Mouse (Mus musculus) E14TG2a.4 (cell line): ENCODE results near the gene Tbc1d16.

ENCODE experiments used
- H3K27me3 ChIP-seq: 2 replicates; pipeline ENCODE4 v1.6.1; 2014; ENCODE audit warnings: low read length, control low read depth; ENCODE audit not compliant: insufficient read depth
- H3K36me3 ChIP-seq: 2 replicates; pipeline ENCODE4 v1.6.1; 2014; ENCODE audit warnings: low read length, control low read depth; ENCODE audit not compliant: insufficient read depth
- H3K4me1 ChIP-seq: replicated peaks from 2 replicates; pipeline ENCODE4 v1.6.1; 2014; ENCODE audit warnings: low read depth, low read length, control low read depth
- H3K4me3 ChIP-seq: replicated peaks from 2 replicates; pipeline ENCODE4 v1.5.1; 2014; ENCODE audit warnings: mild to moderate bottlenecking, low read length
- H3K9me3 ChIP-seq: 2 replicates; pipeline ENCODE4 v1.6.1; 2014; ENCODE audit warnings: low read length, control low read depth
- CTCF ChIP-seq: conservative IDR thresholded peaks from 2 replicates; pipeline ENCODE4 v1.5.1; 2014; ENCODE audit warnings: low read length
- NANOG ChIP-seq: IDR thresholded peaks from 2 replicates; pipeline ENCODE4 v1.6.1; 2014; ENCODE audit warnings: borderline replicate concordance, low read length, mixed read lengths
- POU5F1 ChIP-seq: IDR thresholded peaks from 2 replicates; pipeline ENCODE4 v1.6.1; 2014; ENCODE audit warnings: low read length, borderline replicate concordance

The Tbc1d16 gene

DNA sequence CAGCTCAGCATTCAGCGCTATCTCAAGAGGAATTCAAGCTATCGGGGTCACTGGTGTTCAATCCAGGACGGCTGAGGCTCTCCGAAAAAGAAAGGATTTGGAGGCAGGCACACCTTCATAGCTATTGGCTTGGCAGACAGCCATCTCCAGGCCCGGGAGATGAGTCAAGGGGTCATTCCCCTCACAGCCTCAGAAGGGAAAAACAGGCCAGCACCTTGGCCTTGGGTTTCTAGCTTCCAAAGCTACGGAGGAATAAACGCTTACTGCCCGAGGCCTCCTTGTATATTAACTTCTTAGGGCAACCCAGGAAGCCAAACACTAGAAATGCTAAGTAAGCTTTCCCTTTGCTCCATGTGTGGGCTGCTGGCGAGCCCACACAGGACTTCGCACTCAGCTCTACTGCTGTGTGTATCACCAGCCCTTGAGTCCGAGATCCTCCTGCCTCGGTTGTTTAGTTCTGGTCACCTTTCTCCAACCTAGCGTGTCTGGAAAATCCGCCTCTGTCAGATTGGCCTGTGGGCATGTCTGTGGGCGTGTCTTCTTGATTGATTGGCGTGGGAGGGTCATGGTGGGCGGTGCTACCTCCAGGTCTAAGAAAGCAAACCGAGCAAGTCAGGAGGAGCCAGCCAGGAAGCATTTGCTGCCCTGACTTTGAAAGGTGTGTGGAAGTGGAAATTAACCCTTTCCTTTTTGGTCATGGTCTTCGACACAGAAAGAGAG is 15.0 kb downstream of the Tbc1d16 start:
- Histone ChIP-seq H3K4me3 (no peak overlapping the region), H3K4me1 (peaks cover 80% of the 10 kb centered on the region), H3K36me3 (peaks cover 17% of the 10 kb centered on the region), H3K27me3 (peaks cover 66% of the 10 kb centered on the region), H3K9me3 (no peaks in the 10 kb centered on the region)
- TF ChIP-seq POU5F1 (no peak), NANOG (no peak), CTCF (no peak)

DNA sequence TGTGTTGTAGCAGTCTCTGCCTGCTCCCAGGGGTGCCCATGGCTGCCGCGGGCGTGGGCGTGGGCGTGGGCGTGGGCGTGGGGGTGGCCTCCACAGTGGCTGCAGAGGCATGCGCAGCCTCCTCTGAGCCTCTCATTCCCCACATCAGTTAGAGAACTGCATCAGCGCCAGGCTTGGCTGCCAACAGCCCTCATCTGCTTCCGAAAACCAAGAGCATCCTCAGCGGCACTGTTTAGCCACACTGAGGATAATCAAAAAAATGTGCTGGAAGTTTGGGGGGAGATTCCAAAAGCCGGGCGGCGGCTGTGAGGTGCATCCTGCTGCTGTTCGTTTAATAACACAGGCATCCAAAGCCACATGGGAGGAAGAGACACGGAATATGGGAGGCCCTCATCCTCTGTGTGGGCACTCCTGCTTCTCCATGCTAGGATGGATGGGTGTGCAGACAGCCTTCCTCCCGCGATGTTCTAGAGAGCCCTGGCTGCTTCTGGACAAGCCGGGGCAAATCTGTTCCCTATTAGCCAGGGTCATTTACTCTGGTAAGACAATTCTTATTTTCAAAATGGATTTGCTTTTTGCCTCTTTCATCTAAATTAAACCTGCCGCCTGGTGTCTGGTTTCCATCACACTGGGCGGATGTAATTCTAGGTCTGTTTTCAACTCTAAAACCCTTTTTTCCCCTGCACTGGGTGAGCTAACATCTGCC is 16.5 kb downstream of the Tbc1d16 start:
- Histone ChIP-seq H3K36me3 (peaks cover 22% of the 10 kb centered on the region), H3K9me3 (peaks cover 3% of the 10 kb centered on the region; the same call in 1 of the 2 replicates), H3K4me3 (peak overlapping the region; percentile 46), H3K27me3 (peaks cover 61% of the 10 kb centered on the region), H3K4me1 (peaks cover 80% of the 10 kb centered on the region)
- no peak for TF ChIP-seq CTCF
- TF ChIP-seq NANOG = no peak
- no peak for TF ChIP-seq POU5F1

DNA sequence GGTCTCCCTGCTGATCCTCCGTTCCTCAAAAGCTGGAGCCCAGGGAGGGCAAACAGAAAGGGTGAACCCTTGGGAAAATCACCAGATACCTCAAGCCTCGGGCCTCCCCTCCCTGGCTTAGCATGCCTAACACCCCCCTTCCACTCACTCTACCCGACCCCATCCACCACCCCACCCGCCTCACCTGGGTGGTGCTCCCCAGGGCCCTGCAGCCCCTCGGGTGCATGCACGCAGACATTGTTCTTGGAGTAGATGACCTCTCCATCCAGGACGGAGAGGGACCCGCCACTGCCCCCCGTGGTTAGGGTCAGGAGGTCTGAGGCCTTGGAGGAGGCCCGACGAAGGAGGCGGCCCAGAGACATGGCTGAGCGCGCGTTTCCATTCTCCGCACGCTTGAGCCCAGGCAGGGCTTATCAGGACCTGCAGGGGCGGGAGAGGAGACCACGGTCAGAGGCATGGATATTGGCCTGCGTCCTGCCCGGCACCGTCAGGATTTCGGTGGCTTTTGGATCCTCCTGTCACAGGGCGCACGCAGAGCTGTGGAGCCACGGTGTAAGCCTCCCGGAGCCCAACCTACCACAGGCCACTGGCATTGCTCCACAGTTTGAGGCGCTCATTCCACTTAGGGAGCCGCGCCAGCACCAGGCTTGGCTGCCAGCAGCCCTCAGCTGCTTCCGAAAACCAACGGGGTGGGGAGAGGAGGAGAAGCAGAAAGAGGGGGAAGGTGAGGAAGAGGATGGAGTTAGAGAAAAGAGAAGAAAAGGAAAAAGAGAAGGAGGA is 17.8 kb downstream of the Tbc1d16 start:
- H3K36me3 ChIP-seq = peaks cover 22% of the 10 kb centered on the region
- peaks cover 49% of the 10 kb centered on the region for H3K27me3 ChIP-seq
- peaks cover 3% of the 10 kb centered on the region; the same call in 1 of the 2 replicates for H3K9me3 ChIP-seq
- peak overlapping the region; percentile 68 for H3K4me3 ChIP-seq
- H3K4me1 ChIP-seq = peaks cover 73% of the 10 kb centered on the region
- TF ChIP-seq CTCF = no peak
- TF ChIP-seq POU5F1 = 0 out of 2 replicates have a peak, but pooled peaks have one; percentile 14

DNA sequence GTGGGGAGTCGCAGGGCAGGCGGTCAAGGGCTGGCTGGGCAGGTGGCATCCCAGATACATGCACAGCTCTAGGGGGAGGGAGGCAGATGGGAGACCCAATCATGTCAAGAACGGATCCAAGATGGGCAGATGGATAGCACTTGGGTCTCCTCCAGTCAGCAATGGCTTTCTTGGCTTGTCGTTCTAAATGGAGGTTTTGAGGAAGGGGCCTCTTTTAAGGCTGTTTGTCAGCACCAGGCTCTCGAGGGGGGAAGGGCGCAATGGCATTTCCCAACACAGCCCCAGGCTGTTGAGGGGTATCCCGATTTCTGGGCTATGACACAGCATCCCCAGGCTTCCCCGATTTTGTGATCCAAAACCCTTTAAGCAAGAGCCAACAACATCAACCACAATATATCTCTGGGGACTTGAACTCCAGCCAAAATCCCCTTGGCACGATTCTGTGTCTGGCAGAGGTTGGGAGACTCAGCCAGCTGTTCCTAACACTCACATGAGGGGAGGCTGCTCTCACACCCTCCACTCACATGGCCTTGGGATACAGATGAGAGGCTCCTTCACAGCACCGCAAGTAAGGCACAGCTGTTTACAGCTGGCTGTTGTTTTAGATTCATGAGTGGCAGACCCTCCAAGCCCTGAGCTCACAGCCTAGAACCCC is 18.8 kb downstream of the Tbc1d16 start:
- TF ChIP-seq CTCF (no peak), NANOG (no peak), POU5F1 (no peak)
- Histone ChIP-seq H3K4me1 (peaks cover 66% of the 10 kb centered on the region), H3K36me3 (peaks cover 22% of the 10 kb centered on the region), H3K9me3 (peaks cover 3% of the 10 kb centered on the region; the same call in 1 of the 2 replicates), H3K4me3 (peak overlapping the region; percentile 68), H3K27me3 (peaks cover 43% of the 10 kb centered on the region)

DNA sequence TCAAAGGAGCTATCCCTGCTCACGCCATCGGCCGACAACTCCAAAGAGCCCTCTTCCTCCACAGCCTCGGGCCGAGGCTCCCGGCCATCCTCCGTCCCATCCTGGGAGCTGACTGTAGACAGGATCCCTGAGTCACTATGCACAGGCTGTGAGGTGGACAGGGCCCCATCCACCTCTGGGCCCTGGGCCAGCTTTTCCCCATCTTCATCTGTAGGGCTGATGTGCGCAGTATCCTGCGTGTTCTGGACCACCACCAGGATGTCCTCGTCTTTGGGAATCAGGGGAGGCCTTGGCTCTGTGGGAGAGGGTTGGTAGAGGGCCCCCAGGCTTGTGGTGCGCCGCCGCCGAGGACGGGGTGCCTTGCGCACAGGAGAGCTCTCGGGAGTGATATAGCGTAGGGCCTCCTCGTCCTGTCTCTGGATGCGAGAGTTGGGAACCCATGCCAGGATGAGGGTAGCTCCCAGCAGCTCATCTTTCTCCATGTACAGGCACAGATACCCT is 19.4 kb downstream of the Tbc1d16 start:
- peaks cover 43% of the 10 kb centered on the region for H3K27me3 ChIP-seq
- TF ChIP-seq NANOG (no peak), CTCF (no peak), POU5F1 (no peak)

DNA sequence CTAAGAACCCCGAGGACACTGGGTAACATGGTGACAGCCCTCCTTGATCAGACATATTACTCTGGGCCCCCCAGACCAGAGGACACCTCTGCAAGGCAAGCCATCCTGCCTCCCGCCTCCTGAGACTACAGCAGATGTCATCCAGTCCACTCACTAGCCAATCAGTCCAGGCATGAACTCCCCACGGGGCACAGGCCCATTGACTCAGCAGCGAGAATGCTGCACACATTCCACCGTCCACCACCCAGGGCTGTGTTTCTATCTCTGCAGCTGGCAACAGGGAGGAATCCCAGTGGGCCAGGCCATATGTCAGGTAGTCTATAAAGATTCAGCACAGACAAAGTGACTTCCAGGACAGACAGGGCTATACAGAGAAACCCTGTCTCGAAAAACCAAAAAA is 20.3 kb downstream of the Tbc1d16 start:
- no peak for TF ChIP-seq POU5F1
- TF ChIP-seq NANOG = no peak
- TF ChIP-seq CTCF = no peak
- H3K9me3 ChIP-seq = peaks cover 3% of the 10 kb centered on the region; the same call in 1 of the 2 replicates
- H3K27me3 ChIP-seq = peaks cover 40% of the 10 kb centered on the region
- no peak overlapping the region for H3K4me3 ChIP-seq
- peaks cover 22% of the 10 kb centered on the region for H3K36me3 ChIP-seq
- peaks cover 53% of the 10 kb centered on the region for H3K4me1 ChIP-seq

More for the DNA sequence above, 19.4 kb downstream of the Tbc1d16 start:
- Histone ChIP-seq H3K4me1 (peaks cover 60% of the 10 kb centered on the region), H3K36me3 (peaks cover 22% of the 10 kb centered on the region), H3K4me3 (peak overlapping the region; percentile 68), H3K9me3 (peaks cover 3% of the 10 kb centered on the region; the same call in 1 of the 2 replicates)

DNA sequence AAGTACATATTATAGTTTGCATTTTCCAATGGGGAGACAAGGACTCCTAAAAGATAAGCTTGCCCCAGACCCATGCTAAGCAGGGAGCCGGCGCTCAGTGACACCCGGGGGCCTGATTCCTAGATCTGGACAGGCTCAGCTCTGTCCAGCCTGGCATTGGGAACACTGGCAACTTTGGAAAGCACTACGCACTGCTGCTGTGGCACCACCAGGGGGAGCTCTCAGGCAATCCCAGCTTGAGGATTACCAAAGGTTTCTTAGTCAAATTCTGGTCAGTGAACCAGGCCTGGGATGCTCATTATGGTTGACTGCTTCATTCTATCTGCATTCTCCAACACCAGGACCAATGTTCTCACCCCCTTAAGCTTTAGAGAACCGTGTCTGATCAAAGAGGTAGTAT is 21.7 kb downstream of the Tbc1d16 start:
- H3K27me3 ChIP-seq = peaks cover 35% of the 10 kb centered on the region
- H3K9me3 ChIP-seq = peaks cover 3% of the 10 kb centered on the region; the same call in 1 of the 2 replicates
- no peak for TF ChIP-seq POU5F1
- no peak for TF ChIP-seq NANOG
- TF ChIP-seq CTCF = peak; percentile 96
- peaks cover 39% of the 10 kb centered on the region for H3K4me1 ChIP-seq
- H3K4me3 ChIP-seq = no peak overlapping the region
- H3K36me3 ChIP-seq = peaks cover 22% of the 10 kb centered on the region
